Mouse (Mus musculus) forebrain, embryonic 12.5 days (tissue): ENCODE data around the gene Ifitm1. TPM values are rescaled to one million over a fixed set of nuclear protein-coding genes. Genes with fewer than 3 reads are reported as not detected.

Source experiments
- ATAC-seq: fragments of 200-750 bp; cut with Nextera tagmentation; 2 replicates; pipeline ENCODE4 v1.8.0; 2017; ENCODE audit warnings: moderate TSS enrichment; ENCODE audit not compliant: low FRiP score
- H3K27ac ChIP-seq: fragments of 300-500 bp; sonication (generic); 2 replicates; pipeline ENCODE4 v1.5.1; 2016; ENCODE audit warnings: mild to moderate bottlenecking
- H3K27me3 ChIP-seq: fragments of 300-500 bp; sonication (generic); 2 replicates; pipeline ENCODE4 v1.6.1; 2016; ENCODE audit warnings: mild to moderate bottlenecking
- H3K36me3 ChIP-seq: fragments of 300-500 bp; sonication (generic); replicated peaks from 2 replicates; pipeline ENCODE4 v1.6.1; 2016; ENCODE audit warnings: mild to moderate bottlenecking
- H3K4me1 ChIP-seq: fragments of 300-500 bp; sonication (generic); 2 replicates; pipeline ENCODE4 v1.6.1; 2016
- H3K4me2 ChIP-seq: fragments of 300-500 bp; sonication (generic); 2 replicates; pipeline ENCODE4 v1.6.1; 2016; ENCODE audit warnings: mild to moderate bottlenecking, moderate library complexity
- H3K4me3 ChIP-seq: fragments of 300-500 bp; sonication (generic); replicated peaks from 2 replicates; pipeline ENCODE4 v1.5.1; 2016; ENCODE audit warnings: mild to moderate bottlenecking
- H3K9ac ChIP-seq: fragments of 300-500 bp; sonication (generic); 2 replicates; pipeline ENCODE4 v1.6.1; 2016; ENCODE audit warnings: mild to moderate bottlenecking
- H3K9me3 ChIP-seq: fragments of 300-500 bp; sonication (generic); 2 replicates; pipeline ENCODE4 v1.6.1; 2016
- WGBS: fragments of 180-500 bp; shearing (Covaris S2); methylation state at CpG from one replicate; pipeline ENCODE4 v1.1.7; 2016; 5-methylcytosine and 5-hydroxymethylcytosine counted together
- polyA plus RNA-seq: library from polyadenylated mRNA; unstranded; fragments of >200 nt; fragmentation: Nextera tagmentation; extraction: Ambion mirVana; gene quantifications from 2 replicates; pipeline ENCODE4 v1.2.1, GENCODE M21; 2016

Gene Ifitm1
- polyA plus RNA-seq, 1 experiment from 2014 or later = 5.8 TPM

- no peak overlapping the region for H3K4me2 ChIP-seq
- WGBS = 83% methylated on average over 6 of the region's 6 CpGs
- H3K36me3 ChIP-seq = no peaks in the 10 kb centered on the region
- H3K27ac ChIP-seq = no peak overlapping the region
- ATAC-seq = no peak
- H3K4me3 ChIP-seq = no peak overlapping the region
- H3K4me1 ChIP-seq = no peaks in the 10 kb centered on the region
- H3K9me3 ChIP-seq = no peaks in the 10 kb centered on the region
- no peaks in the 10 kb centered on the region for H3K27me3 ChIP-seq
- no peak overlapping the region for H3K9ac ChIP-seq
Measured at GRCm38 (mm10) chr7:140990185-140990584, 23.2 kb downstream of the Ifitm1 start.

GRCm38 (mm10) chr7:140990622-140991021 lies 23.6 kb downstream of the Ifitm1 start:
- Histone ChIP-seq H3K4me1 (no peaks in the 10 kb centered on the region), H3K4me2 (no peak overlapping the region), H3K9ac (no peak overlapping the region), H3K9me3 (no peaks in the 10 kb centered on the region), H3K4me3 (no peak overlapping the region), H3K27me3 (no peaks in the 10 kb centered on the region), H3K27ac (no peak overlapping the region), H3K36me3 (no peaks in the 10 kb centered on the region)
- no peak for ATAC-seq
- 80% methylated on average over 5 of the region's 5 CpGs for WGBS

GRCm38 (mm10) chr7:140991117-140991689 lies 24.2 kb downstream of the Ifitm1 start:
- WGBS = 91% methylated on average over 14 of the region's 14 CpGs
- Histone ChIP-seq H3K9me3 (no peaks in the 10 kb centered on the region), H3K36me3 (no peaks in the 10 kb centered on the region), H3K4me2 (no peak overlapping the region), H3K27ac (no peak overlapping the region), H3K4me3 (no peak overlapping the region), H3K9ac (no peak overlapping the region), H3K4me1 (no peaks in the 10 kb centered on the region), H3K27me3 (no peaks in the 10 kb centered on the region)
- no peak for ATAC-seq

- Histone ChIP-seq H3K4me1 (no peaks in the 10 kb centered on the region), H3K4me2 (no peak overlapping the region), H3K9ac (no peak overlapping the region), H3K4me3 (no peak overlapping the region), H3K27ac (no peak overlapping the region), H3K27me3 (no peaks in the 10 kb centered on the region), H3K36me3 (no peaks in the 10 kb centered on the region), H3K9me3 (no peaks in the 10 kb centered on the region)
- WGBS = 68% methylated on average over 1 of the region's 1 CpGs
- ATAC-seq = no peak
Measured at GRCm38 (mm10) chr7:140997817-140998216, 30.8 kb downstream of the Ifitm1 start.

GRCm38 (mm10) chr7:140998853-140999700 lies 32.1 kb downstream of the Ifitm1 start:
- Histone ChIP-seq H3K4me1 (no peaks in the 10 kb centered on the region), H3K4me2 (no peak overlapping the region), H3K27ac (no peak overlapping the region), H3K4me3 (no peak overlapping the region), H3K9ac (no peak overlapping the region), H3K9me3 (no peaks in the 10 kb centered on the region), H3K27me3 (no peaks in the 10 kb centered on the region), H3K36me3 (no peaks in the 10 kb centered on the region)
- 91% methylated on average over 11 of the region's 11 CpGs for WGBS
- no peak for ATAC-seq

- WGBS = 75% methylated on average over 15 of the region's 15 CpGs
- H3K4me1 ChIP-seq = no peaks in the 10 kb centered on the region
- no peak overlapping the region for H3K27ac ChIP-seq
- H3K9me3 ChIP-seq = no peaks in the 10 kb centered on the region
- no peaks in the 10 kb centered on the region for H3K36me3 ChIP-seq
- H3K9ac ChIP-seq = no peak overlapping the region
- H3K4me2 ChIP-seq = no peak overlapping the region
- ATAC-seq = no peak
- H3K4me3 ChIP-seq = no peak overlapping the region
- no peaks in the 10 kb centered on the region for H3K27me3 ChIP-seq
Measured at GRCm38 (mm10) chr7:141000881-141001708, 34.1 kb downstream of the Ifitm1 start.

GRCm38 (mm10) chr7:141003248-141004010 lies 36.4 kb downstream of the Ifitm1 start:
- ATAC-seq = no peak
- Histone ChIP-seq H3K4me3 (no peak overlapping the region), H3K9ac (no peak overlapping the region), H3K4me2 (no peak overlapping the region), H3K4me1 (peaks cover 3% of the 10 kb centered on the region; the same call in 1 of the 2 replicates), H3K27ac (no peak overlapping the region), H3K9me3 (no peaks in the 10 kb centered on the region), H3K27me3 (peaks cover 11% of the 10 kb centered on the region), H3K36me3 (no peaks in the 10 kb centered on the region)
- 87% methylated on average over 5 of the region's 5 CpGs for WGBS

GRCm38 (mm10) chr7:141006446-141006845 lies 39.4 kb downstream of the Ifitm1 start:
- 91% methylated on average over 6 of the region's 6 CpGs for WGBS
- Histone ChIP-seq H3K9ac (no peak overlapping the region), H3K36me3 (no peaks in the 10 kb centered on the region), H3K27me3 (peaks cover 21% of the 10 kb centered on the region), H3K4me2 (no peak overlapping the region), H3K4me1 (peaks cover 12% of the 10 kb centered on the region; the same call in 1 of the 2 replicates), H3K4me3 (no peak overlapping the region), H3K27ac (no peak overlapping the region), H3K9me3 (no peaks in the 10 kb centered on the region)
- ATAC-seq = no peak

GRCm38 (mm10) chr7:141006914-141007313 lies 39.9 kb downstream of the Ifitm1 start:
- H3K27ac ChIP-seq = no peak overlapping the region
- H3K9me3 ChIP-seq = no peaks in the 10 kb centered on the region
- H3K27me3 ChIP-seq = peaks cover 21% of the 10 kb centered on the region
- no peak overlapping the region for H3K4me2 ChIP-seq
- no peak overlapping the region for H3K9ac ChIP-seq
- no peaks in the 10 kb centered on the region for H3K36me3 ChIP-seq
- H3K4me3 ChIP-seq = no peak overlapping the region
- 84% methylated on average over 5 of the region's 5 CpGs for WGBS
- peaks cover 12% of the 10 kb centered on the region; the same call in 1 of the 2 replicates for H3K4me1 ChIP-seq
- no peak for ATAC-seq

- ATAC-seq = no peak
- WGBS = 5% methylated on average over 7 of the region's 7 CpGs
- Histone ChIP-seq H3K4me2 (no peak overlapping the region; the same call in 1 of the 2 replicates), H3K27me3 (peaks cover 21% of the 10 kb centered on the region), H3K9me3 (no peaks in the 10 kb centered on the region), H3K36me3 (no peaks in the 10 kb centered on the region), H3K9ac (no peak overlapping the region), H3K27ac (no peak overlapping the region), H3K4me3 (no peak overlapping the region), H3K4me1 (peaks cover 12% of the 10 kb centered on the region; the same call in 1 of the 2 replicates)
Measured at GRCm38 (mm10) chr7:141008312-141008761, 41.3 kb downstream of the Ifitm1 start.

- peak; percentile 46 for ATAC-seq
- Histone ChIP-seq H3K9ac (no peak overlapping the region), H3K9me3 (no peaks in the 10 kb centered on the region), H3K4me2 (peak overlapping the region; percentile 37), H3K27ac (no peak overlapping the region), H3K4me3 (no peak overlapping the region), H3K4me1 (peaks cover 12% of the 10 kb centered on the region; the same call in 1 of the 2 replicates), H3K36me3 (no peaks in the 10 kb centered on the region), H3K27me3 (peaks cover 21% of the 10 kb centered on the region)
- 10% methylated on average over 20 of the region's 20 CpGs for WGBS
Measured at GRCm38 (mm10) chr7:141008938-141009660, 42.1 kb downstream of the Ifitm1 start.
